Mouse (Mus musculus): ENCODE measurements around the gene Mphosph9.

Mphosph9 gene

GRCm38 (mm10) chr5:124263246-124263645, 64.5 kb downstream of the Mphosph9 start:
- no peak for DNase-seq

GRCm38 (mm10) chr5:124262090-124262489, 65.7 kb downstream of the Mphosph9 start:
- DNase-seq = no peak

GRCm38 (mm10) chr5:124259133-124259532, 68.6 kb downstream of the Mphosph9 start:
- DNase-seq = no peak

GRCm38 (mm10) chr5:124258026-124258425, 69.7 kb downstream of the Mphosph9 start:
- no peak for DNase-seq

- DNase-seq = no peak
Observed at GRCm38 (mm10) chr5:124255141-124255540, 72.6 kb downstream of the Mphosph9 start.

GRCm38 (mm10) chr5:124253555-124253954, 74.2 kb downstream of the Mphosph9 start:
- DNase-seq = no peak

GRCm38 (mm10) chr5:124252580-124253320, 75.0 kb downstream of the Mphosph9 start:
- DNase-seq = no peak

- no peak for DNase-seq
Observed at GRCm38 (mm10) chr5:124251070-124251469, 76.7 kb downstream of the Mphosph9 start.

GRCm38 (mm10) chr5:124249614-124250591, 77.9 kb downstream of the Mphosph9 start, which contains the start of gene Pitpnm2:
Gene Pitpnm2 (minus strand): TSS chr5:124249760.
- DNase-seq = peak; percentile 53

GRCm38 (mm10) chr5:124248845-124249613, 78.7 kb downstream of the Mphosph9 start:
- peak; percentile 68 for DNase-seq

- DNase-seq = no peak
Observed at GRCm38 (mm10) chr5:124247986-124248626, 79.7 kb downstream of the Mphosph9 start.

GRCm38 (mm10) chr5:124247296-124247695, 80.5 kb downstream of the Mphosph9 start:
- DNase-seq = no peak

GRCm38 (mm10) chr5:124244885-124245284, 82.9 kb downstream of the Mphosph9 start:
- no peak for DNase-seq

GRCm38 (mm10) chr5:124244449-124244848, 83.3 kb downstream of the Mphosph9 start:
- no peak for DNase-seq

GRCm38 (mm10) chr5:124243236-124243901, 84.4 kb downstream of the Mphosph9 start:
- DNase-seq = no peak

- DNase-seq = no peak
Observed at GRCm38 (mm10) chr5:124241686-124242444, 85.9 kb downstream of the Mphosph9 start.

GRCm38 (mm10) chr5:124240841-124241685, 86.7 kb downstream of the Mphosph9 start:
- DNase-seq = no peak

GRCm38 (mm10) chr5:124236180-124236579, 91.6 kb downstream of the Mphosph9 start:
- no peak for DNase-seq

GRCm38 (mm10) chr5:124234778-124235177, 93.0 kb downstream of the Mphosph9 start:
- DNase-seq = no peak
